Mouse (Mus musculus) myocyte (in vitro differentiated cells): ENCODE data around the gene Hist1h4j. TPM values are rescaled to one million over a fixed set of nuclear protein-coding genes. Genes with fewer than 3 reads are reported as not detected.
A peak's percentile ranks its signal among the peaks of the same experiment; 100 is the strongest.
"Not testable (repeated sequence)": the region's sequence is repeated elsewhere in the genome, so short reads cannot be mapped to it uniquely, and the experiment has no call there.

Experiments
- H3K27me3 ChIP-seq: one replicate; pipeline ENCODE4 v1.6.1; 2011; ENCODE audit not compliant: control insufficient read depth, insufficient read depth, insufficient read length
- H3K36me3 ChIP-seq: one replicate; pipeline ENCODE4 v1.6.1; 2011; ENCODE audit not compliant: control insufficient read depth, insufficient read depth
- H3K4me2 ChIP-seq: one replicate; pipeline ENCODE4 v1.6.1; 2011; ENCODE audit warnings: low read depth, control low read depth
- H3K4me3 ChIP-seq: one replicate; pipeline ENCODE4 v1.5.1; 2011; ENCODE audit warnings: mild to moderate bottlenecking, control low read depth, moderate library complexity
- H3K79me2 ChIP-seq: one replicate; pipeline ENCODE4 v1.6.1; 2011; ENCODE audit not compliant: control insufficient read depth, insufficient read depth
- H3ac ChIP-seq: one replicate; pipeline ENCODE4 v1.6.1; 2011; ENCODE audit not compliant: control insufficient read depth, insufficient read length
- CEBPB ChIP-seq: IDR thresholded peaks from 2 replicates; pipeline ENCODE4 v1.6.1; 2011; ENCODE audit warnings: mild to moderate bottlenecking, moderate library complexity; ENCODE audit not compliant: poor library complexity, insufficient read depth, severe bottlenecking
- MAX ChIP-seq: IDR thresholded peaks from one replicate; pipeline ENCODE4 v1.6.1; 2011; ENCODE audit warnings: low read depth, mild to moderate bottlenecking, control low read depth
- POLR2A ChIP-seq: IDR thresholded peaks from one replicate; pipeline ENCODE4 v1.6.1; 2011; ENCODE audit warnings: low read depth, mild to moderate bottlenecking, control low read depth, moderate library complexity; ENCODE audit not compliant: insufficient read length
- POLR2AphosphoS2 ChIP-seq: IDR thresholded peaks from one replicate; pipeline ENCODE4 v1.6.1; 2011; ENCODE audit warnings: low read depth, control low read depth; ENCODE audit not compliant: insufficient read length
- TCF12 ChIP-seq: IDR thresholded peaks from one replicate; pipeline ENCODE4 v1.6.1; 2011; ENCODE audit warnings: mild to moderate bottlenecking, control low read depth; ENCODE audit not compliant: poor library complexity, insufficient read depth, severe bottlenecking
- USF1 ChIP-seq: IDR thresholded peaks from one replicate; pipeline ENCODE4 v1.6.1; 2011; ENCODE audit warnings: low read depth, mild to moderate bottlenecking, control low read depth, moderate library complexity
- polyA plus RNA-seq: library from polyadenylated mRNA; unstranded; fragments of >200 nt; fragmentation: generic; extraction: Trizol; gene quantifications from one replicate; pipeline ENCODE4 v1.2.1, GENCODE M21; 2012; ENCODE audit warnings: missing spikeins

Hist1h4j gene
- polyA plus RNA-seq, 1 experiment = 1.3 TPM

- Histone ChIP-seq H3K79me2 (no peaks in the 10 kb centered on the region), H3K4me2 (peak overlapping the region; percentile 97), H3K27me3 (no peaks in the 10 kb centered on the region), H3ac (no peak overlapping the region), H3K36me3 (no peaks in the 10 kb centered on the region), H3K4me3 (peak overlapping the region; percentile 48)
- no peak for TF ChIP-seq CEBPB
These were observed 23.2 kb upstream of the Hist1h4j start for GRCm38 (mm10) chr13:21711698-21712097.

- no peaks in the 10 kb centered on the region for H3K79me2 ChIP-seq
- no peak overlapping the region for H3ac ChIP-seq
- no peaks in the 10 kb centered on the region for H3K36me3 ChIP-seq
- H3K27me3 ChIP-seq = no peaks in the 10 kb centered on the region
- TF ChIP-seq CEBPB (peak; percentile 68; the same call in 1 of the 2 replicates), POLR2A (no peak), USF1 (no peak)
- peak overlapping the region; percentile 30 for H3K4me3 ChIP-seq
- H3K4me2 ChIP-seq = peak overlapping the region; percentile 89
These were observed 20.1 kb upstream of the Hist1h4j start for GRCm38 (mm10) chr13:21714725-21715124.

GRCm38 (mm10) chr13:21715131-21715863, 19.6 kb upstream of the Hist1h4j start:
- Histone ChIP-seq H3K27me3 (no peaks in the 10 kb centered on the region), H3K4me2 (peak overlapping the region; percentile 89), H3K36me3 (no peaks in the 10 kb centered on the region), H3ac (no peak overlapping the region), H3K4me3 (peak overlapping the region; percentile 30), H3K79me2 (no peaks in the 10 kb centered on the region)
- TF ChIP-seq TCF12 (no peak), MAX (no peak), POLR2A (peak; percentile 2)

GRCm38 (mm10) chr13:21715864-21716539, 18.9 kb upstream of the Hist1h4j start, which contains the start of the genes Hist1h2bl and Hist1h2ai:
Gene Hist1h2bl, minus strand, starts transcription at chr13:21716143.
Gene Hist1h2ai, plus strand, starts transcription at chr13:21716422.
- TF ChIP-seq POLR2A (peak; percentile 61), POLR2AphosphoS2 (peak; percentile 81)
- H3K4me3 ChIP-seq = peak within 1 kb of the TSS; percentile 30
- H3ac ChIP-seq = not testable (repeated sequence)

GRCm38 (mm10) chr13:21716540-21717391, 18.1 kb upstream of the Hist1h4j start:
- peak overlapping the region; percentile 30 for H3K4me3 ChIP-seq
- TF ChIP-seq POLR2AphosphoS2 (peak; percentile 82), POLR2A (peak; percentile 60)
- peak overlapping the region; percentile 97 for H3K4me2 ChIP-seq
- H3ac ChIP-seq, H3K79me2 ChIP-seq, H3K36me3 ChIP-seq, H3K27me3 ChIP-seq: not testable (repeated sequence)

More at GRCm38 (mm10) chr13:21715864-21716539, 18.9 kb upstream of the Hist1h4j start, which contains the start of the genes Hist1h2bl and Hist1h2ai:
- H3K79me2 ChIP-seq, H3K36me3 ChIP-seq, H3K27me3 ChIP-seq: not testable (repeated sequence)
- peak within 1 kb of the TSS; percentile 97 for H3K4me2 ChIP-seq

GRCm38 (mm10) chr13:21717397-21718357, 17.2 kb upstream of the Hist1h4j start, which contains the start of gene Hist1h3h:
Gene Hist1h3h, plus strand, starts transcription at chr13:21717659.
- not testable (repeated sequence) for H3K27me3 ChIP-seq, H3K79me2 ChIP-seq, H3ac ChIP-seq, H3K36me3 ChIP-seq
- TF ChIP-seq POLR2A (peak; percentile 79), POLR2AphosphoS2 (peak; percentile 89)
- Histone ChIP-seq H3K4me2 (peak within 1 kb of the TSS; percentile 97), H3K4me3 (peak within 1 kb of the TSS; percentile 30)
